ENCODE assay signal across 16 mouse cellular contexts in the genomic region with DNA sequence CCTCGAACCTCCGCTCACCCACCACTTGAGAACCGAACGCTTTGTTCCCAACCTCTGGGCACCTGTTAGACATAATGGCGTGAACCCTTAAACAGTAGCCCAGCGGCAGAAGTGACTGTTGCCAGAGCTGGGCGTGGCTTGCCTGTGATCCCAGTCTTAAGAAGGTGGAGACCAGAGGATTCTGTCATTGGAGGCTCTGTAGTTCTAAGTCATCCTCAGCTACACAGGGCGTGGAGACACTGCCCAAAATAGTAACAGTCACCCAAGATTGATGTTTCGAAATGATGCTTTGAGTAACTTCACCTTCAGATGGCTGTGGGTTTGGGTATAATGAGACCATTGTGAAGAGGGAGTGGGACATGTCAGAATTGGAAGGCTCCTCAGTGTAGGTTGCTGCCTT.
"Had no signal": no experiment of that assay in that cellular context is flagged by ENCODE, and none has a peak within 500 bp of the region (broad histone marks: within the 10 kb centered on the region; RNA-seq: fewer than 3 reads in every experiment).

No protein-coding gene starts in this region.

- H3K36me3 ChIP-seq: limb, embryonic 12.5 days; lung, embryonic 15.5 days; midbrain, embryonic 10.5 days; midbrain, embryonic 15.5 days; neural tube, embryonic 12.5 days; stomach, embryonic 15.5 days had no signal

- H3K27me3 ChIP-seq: limb, embryonic 12.5 days; lung, embryonic 15.5 days; midbrain, embryonic 15.5 days; neural tube, embryonic 12.5 days; stomach, embryonic 15.5 days had no signal

- H3K27ac ChIP-seq: limb, embryonic 12.5 days; lung, embryonic 15.5 days; macrophage; midbrain, embryonic 10.5 days; midbrain, embryonic 15.5 days; neural tube, embryonic 12.5 days; stomach, embryonic 15.5 days had no signal

- H3K9me3 ChIP-seq: limb, embryonic 12.5 days; lung, embryonic 15.5 days; midbrain, embryonic 10.5 days; midbrain, embryonic 15.5 days; neural tube, embryonic 12.5 days; stomach, embryonic 15.5 days had no signal

- DNase-seq: kidney, adult 8-10 months; kidney, postnatal 25 days; layer of hippocampus, adult 9-11 months; layer of hippocampus, postnatal 36 days; liver, postnatal 0 days; lung, postnatal 14 days; retina, postnatal 1 day; right cerebral cortex, postnatal 4 days; thymus, postnatal 36 days had no signal

- ATAC-seq: liver, postnatal 0 days; midbrain, embryonic 15.5 days had no signal

- H3K9ac ChIP-seq: limb, embryonic 12.5 days; liver, postnatal 0 days; lung, embryonic 15.5 days; midbrain, embryonic 15.5 days; neural tube, embryonic 12.5 days; stomach, embryonic 15.5 days had no signal

- H3K4me3 ChIP-seq: limb, embryonic 12.5 days; lung, embryonic 15.5 days; midbrain, embryonic 10.5 days; midbrain, embryonic 15.5 days; neural tube, embryonic 12.5 days; stomach, embryonic 15.5 days had no signal

- H3K4me2 ChIP-seq: limb, embryonic 12.5 days; lung, embryonic 15.5 days; midbrain, embryonic 15.5 days; neural tube, embryonic 12.5 days; stomach, embryonic 15.5 days had no signal
